Mouse (Mus musculus): ENCODE measurements around the gene Tnfsf13. TPM values are rescaled to one million over a fixed set of nuclear protein-coding genes. Genes with fewer than 3 reads are reported as not detected.

The Tnfsf13 gene
- polyA plus RNA-seq, 1 experiment, result 4.6 TPM

DNA sequence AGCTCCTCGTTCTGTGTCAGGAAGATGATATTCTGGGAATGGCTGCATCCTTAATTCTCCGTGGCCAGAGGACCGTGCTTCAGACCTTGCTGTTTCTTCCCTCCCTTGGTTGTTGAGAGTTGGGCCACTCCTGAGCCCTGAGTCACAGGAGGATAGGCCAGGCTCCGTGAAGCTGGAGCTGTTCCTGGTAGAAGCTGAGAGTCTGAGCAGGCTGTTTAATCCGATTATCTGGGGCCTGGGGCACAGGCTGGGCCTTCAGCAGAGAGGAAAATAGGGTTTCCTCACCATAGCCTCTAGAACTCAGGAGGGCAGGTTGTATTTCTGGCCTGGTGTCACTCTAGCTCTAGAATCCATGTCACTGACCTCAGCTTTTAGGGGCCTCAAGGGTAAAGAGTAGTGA, 32.2 kb downstream of the Tnfsf13 start:
- no peak for DNase-seq (ENCODE audit: low read depth)

DNA sequence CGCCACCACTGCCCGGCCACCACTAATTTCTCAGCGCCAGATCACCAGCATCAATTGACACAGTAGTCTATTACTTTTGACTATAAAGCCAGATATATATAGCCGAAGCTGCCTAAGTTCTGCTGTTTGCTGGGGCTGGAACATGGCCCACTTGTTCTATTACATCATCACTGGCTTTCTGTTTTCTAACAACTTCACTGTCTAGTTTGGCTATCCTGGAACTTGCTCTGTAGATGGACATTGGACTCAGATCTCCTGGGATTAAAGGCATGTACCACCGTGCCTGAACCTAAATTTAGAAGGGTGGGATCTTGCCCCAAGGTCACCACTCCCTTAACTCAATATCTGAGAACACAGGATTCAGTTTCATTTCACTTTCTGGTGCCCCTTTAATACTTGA, 39.7 kb downstream of the Tnfsf13 start:
- no peak for DNase-seq (ENCODE audit: low read depth)

DNA sequence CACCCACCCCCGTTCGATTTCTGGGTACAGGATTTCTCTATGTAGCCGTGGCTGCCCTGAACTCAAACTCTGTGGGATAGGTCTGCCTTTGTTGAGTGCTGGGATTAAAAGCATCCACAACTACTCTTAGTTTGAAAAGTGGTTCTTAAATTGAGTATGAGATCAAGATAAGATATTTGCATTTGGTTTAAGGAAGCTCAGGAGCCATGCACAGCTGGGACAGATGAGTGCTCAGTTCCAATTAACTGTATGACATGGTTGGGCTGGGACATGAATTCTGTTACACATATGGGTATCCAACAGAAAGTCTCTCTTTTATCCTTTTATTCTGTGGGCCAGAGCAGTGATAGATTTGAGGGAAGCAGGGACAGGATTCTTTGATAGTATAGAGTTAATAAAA, 50.1 kb downstream of the Tnfsf13 start:
- no peak for DNase-seq (ENCODE audit: low read depth)

DNA sequence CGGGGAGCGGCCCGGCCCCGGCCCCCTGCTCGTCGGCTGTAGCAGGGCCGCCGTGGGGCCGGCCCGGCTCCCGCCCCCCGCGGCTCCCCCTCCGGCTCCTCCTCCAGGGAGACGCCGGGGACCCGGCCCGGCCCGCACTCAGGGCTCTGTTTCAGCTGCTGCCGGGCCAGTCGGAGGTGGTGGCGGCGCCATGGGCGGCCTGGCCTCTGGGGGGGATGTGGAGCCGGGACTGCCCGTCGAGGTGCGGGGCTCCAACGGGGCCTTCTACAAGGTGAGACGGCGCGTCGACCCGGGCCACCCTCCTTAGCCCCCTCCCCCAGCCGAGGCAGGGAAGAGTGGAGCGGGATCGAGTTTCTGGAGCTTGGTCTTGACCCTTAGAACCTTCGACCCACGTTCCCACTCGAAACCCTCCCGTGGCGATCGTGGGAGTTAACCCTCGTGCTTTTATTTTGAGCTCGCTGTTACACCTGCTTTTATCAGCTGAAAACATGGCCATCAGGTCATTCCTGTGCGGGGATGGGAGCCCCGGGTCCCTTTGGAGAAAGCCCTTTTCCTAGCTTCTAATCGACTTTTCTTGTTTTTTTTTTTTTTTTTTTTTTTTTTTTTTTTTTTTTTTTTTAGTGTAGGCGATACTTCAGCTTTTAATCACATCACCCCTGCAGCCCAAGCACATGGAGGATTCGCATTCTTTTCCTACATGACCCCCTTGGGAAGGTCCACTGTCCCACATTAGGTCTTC, 52.3 kb downstream of the Tnfsf13 start:
- DNase-seq (ENCODE audit: low read depth), result no peak

Other genes with a start within 250 kb of the Tnfsf13 start
- 0.88 and 1.1 TPM in 2 replicates for gene Dnah2, start 136.7 kb downstream of the Tnfsf13 start, polyA plus RNA-seq (2012; rRNA removed)
- gene Efnb3, start 125.6 kb downstream of the Tnfsf13 start, polyA plus RNA-seq (2012; rRNA removed), result 0.93 and 1.1 TPM in 2 replicates
- gene Wrap53, start 105.5 kb downstream of the Tnfsf13 start, polyA plus RNA-seq (2012; rRNA removed), result 13.1 and 14.9 TPM in 2 replicates
- gene Trp53, start 105.4 kb downstream of the Tnfsf13 start, polyA plus RNA-seq (2012; rRNA removed), result 58.2 and 62.0 TPM in 2 replicates
- gene Atp1b2, start 79.8 kb downstream of the Tnfsf13 start, polyA plus RNA-seq (2012; rRNA removed), result 12.5 and 18.1 TPM in 2 replicates
- gene Shbg, start 67.9 kb downstream of the Tnfsf13 start, polyA plus RNA-seq (2012; rRNA removed), result not detected in 2 replicates
- 10.3 and 11.2 TPM in 2 replicates for gene Sat2, start 63.8 kb downstream of the Tnfsf13 start, polyA plus RNA-seq (2012; rRNA removed)
- 69.7 and 80.8 TPM in 2 replicates for gene Fxr2, start 52.8 kb downstream of the Tnfsf13 start, polyA plus RNA-seq (2012; rRNA removed)
- gene Sox15, start 30.5 kb downstream of the Tnfsf13 start, polyA plus RNA-seq (2012; rRNA removed), result 1.9 and 2.4 TPM in 2 replicates
- gene Mpdu1, start 23.1 kb downstream of the Tnfsf13 start, polyA plus RNA-seq (2012; rRNA removed), result 118 and 159 TPM in 2 replicates
- 31.8 and 35.9 TPM in 2 replicates for gene Cd68, start 19.6 kb downstream of the Tnfsf13 start, polyA plus RNA-seq (2012; rRNA removed)
- 311 and 352 TPM in 2 replicates for gene Eif4a1, start 13.4 kb downstream of the Tnfsf13 start, polyA plus RNA-seq (2012; rRNA removed)
- gene Senp3, start 3.7 kb downstream of the Tnfsf13 start, polyA plus RNA-seq (2012; rRNA removed), result 58.7 and 72.4 TPM in 2 replicates
- 21.3 and 27.6 TPM in 2 replicates for gene Tnfsf12, start 10.1 kb upstream of the Tnfsf13 start, polyA plus RNA-seq (2012; rRNA removed)
- 4.2 and 4.9 TPM in 2 replicates for gene Tnfsfm13, start 10.3 kb upstream of the Tnfsf13 start, polyA plus RNA-seq (2012; rRNA removed)
- gene Polr2a, start 72.9 kb upstream of the Tnfsf13 start, polyA plus RNA-seq (2012; rRNA removed), result 18.5 and 48.2 TPM in 2 replicates
- 0.22 and 0.51 TPM in 2 replicates for gene Slc35g3, start 76.2 kb upstream of the Tnfsf13 start, polyA plus RNA-seq (2012; rRNA removed)
- gene Zbtb4, start 80.1 kb upstream of the Tnfsf13 start, polyA plus RNA-seq (2012; rRNA removed), result 30.6 and 32.9 TPM in 2 replicates
- gene Chrnb1, start 110.2 kb upstream of the Tnfsf13 start, polyA plus RNA-seq (2012; rRNA removed), result 15.3 and 18.3 TPM in 2 replicates
- 6.9 and 7.7 TPM in 2 replicates for gene Fgf11, start 116.1 kb upstream of the Tnfsf13 start, polyA plus RNA-seq (2012; rRNA removed)
- 12.9 and 20.5 TPM in 2 replicates for gene Tmem102, start 119.8 kb upstream of the Tnfsf13 start, polyA plus RNA-seq (2012; rRNA removed)
- gene Gm39566, start 129.5 kb upstream of the Tnfsf13 start, polyA plus RNA-seq (2012; rRNA removed), result 0.18 and 0.47 TPM in 2 replicates
- 6.8 and 9.8 TPM in 2 replicates for gene Spem2, start 132.7 kb upstream of the Tnfsf13 start, polyA plus RNA-seq (2012; rRNA removed)
- gene Spem1, start 136.4 kb upstream of the Tnfsf13 start, polyA plus RNA-seq (2012; rRNA removed), result 11.3 and 16.5 TPM in 2 replicates
- gene Nlgn2, start 152.0 kb upstream of the Tnfsf13 start, polyA plus RNA-seq (2012; rRNA removed), result 19.0 and 23.8 TPM in 2 replicates
- 179 and 279 TPM in 2 replicates for gene Tmem256, start 152.7 kb upstream of the Tnfsf13 start, polyA plus RNA-seq (2012; rRNA removed)
- gene Plscr3, start 160.6 kb upstream of the Tnfsf13 start, polyA plus RNA-seq (2012; rRNA removed), result 60.4 and 66.9 TPM in 2 replicates
- gene Tnk1, start 172.9 kb upstream of the Tnfsf13 start, polyA plus RNA-seq (2012; rRNA removed), result 26.0 and 32.5 TPM in 2 replicates
- gene Tmem95, start 192.2 kb upstream of the Tnfsf13 start, polyA plus RNA-seq (2012; rRNA removed), result not detected in 2 replicates
- gene Kctd11, start 195.6 kb upstream of the Tnfsf13 start, polyA plus RNA-seq (2012; rRNA removed), result 9.0 and 10.0 TPM in 2 replicates
- gene Acap1, start 209.8 kb upstream of the Tnfsf13 start, polyA plus RNA-seq (2012; rRNA removed), result 37.7 and 38.2 TPM in 2 replicates
- gene 2810408A11Rik, start 215.2 kb upstream of the Tnfsf13 start, polyA plus RNA-seq (2012; rRNA removed), result 5.4 and 5.9 TPM in 2 replicates
- 42.3 and 45.0 TPM in 2 replicates for gene Neurl4, start 215.3 kb upstream of the Tnfsf13 start, polyA plus RNA-seq (2012; rRNA removed)
- gene Gps2, start 228.1 kb upstream of the Tnfsf13 start, polyA plus RNA-seq (2012; rRNA removed), result 56.9 and 61.2 TPM in 2 replicates
- 457 and 520 TPM in 2 replicates for gene Eif5a, start 236.2 kb upstream of the Tnfsf13 start, polyA plus RNA-seq (2012; rRNA removed)

Measured in gonadal fat pad, adult 2 months (tissue).